Mouse (Mus musculus): Measurements from ENCODE around the gene Tgoln1. TPM values are rescaled to one million over a fixed set of nuclear protein-coding genes. Genes with fewer than 3 reads are reported as not detected.

Gene Tgoln1
- polyA plus RNA-seq, 1 experiment from 2014 or later, result 23.2 TPM

- TF ChIP-seq EP300 (IDR thresholded peaks at IDR 0.05; ENCODE audit: low read depth) (no peak), CTCF (IDR thresholded peaks at IDR 0.05; ENCODE audit: low read depth) (no peak)
- H3K27ac ChIP-seq (ENCODE audit: low read depth), result no peak overlapping the region
- no peaks in the 10 kb centered on the region for H3K27me3 ChIP-seq (ENCODE audit: insufficient read depth, low read length)
- H3K9ac ChIP-seq (replicated peaks), result no peak overlapping the region
- no peaks in the 10 kb centered on the region; the same call in 1 of the 2 replicates for H3K4me1 ChIP-seq (ENCODE audit: insufficient read depth)
- no peak overlapping the region for H3K4me3 ChIP-seq (ENCODE audit: low read depth, low read length)
- ATAC-seq (no peak), DNase-seq (no peak)
- 82% methylated on average over 6 of the region's 6 CpGs for WGBS (ENCODE audit: insufficient replicate concordance)
- 0 out of 2 replicates have a peak, but pooled peaks cover 4% of the 10 kb centered on the region for H3K36me3 ChIP-seq (replicated peaks; ENCODE audit: insufficient read depth, low read length)
- H3K4me2 ChIP-seq (ENCODE audit: low read depth, low read length), result no peak overlapping the region
- H3K9me3 ChIP-seq (ENCODE audit: low read length), result no peaks in the 10 kb centered on the region
Observed at GRCm38 (mm10) chr6:72562486-72562885, 54.3 kb downstream of the Tgoln1 start.

DNA sequence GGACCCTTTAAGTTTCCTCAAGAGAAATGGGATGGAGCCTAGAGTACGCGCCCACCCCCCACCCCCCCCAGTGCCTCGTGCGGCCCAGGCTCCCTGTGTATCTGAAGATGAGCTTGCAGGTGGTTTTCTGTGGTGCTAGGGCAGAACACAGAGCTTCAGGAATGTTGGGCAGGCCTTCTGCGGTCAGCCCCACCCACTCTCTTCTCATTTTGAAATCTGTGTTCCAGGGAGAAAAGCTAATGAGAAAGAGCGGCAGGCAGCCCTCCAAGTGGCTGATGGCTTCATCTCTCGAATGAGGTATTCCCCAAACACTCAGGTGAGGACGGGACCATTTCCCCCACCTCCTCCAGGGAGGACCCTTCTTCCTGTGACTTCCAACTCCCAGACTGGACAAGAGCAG lies 56.0 kb downstream of the Tgoln1 start:
- Histone ChIP-seq H3K4me3 (ENCODE audit: low read depth, low read length) (no peak overlapping the region), H3K4me2 (ENCODE audit: low read depth, low read length) (no peak overlapping the region), H3K36me3 (replicated peaks; ENCODE audit: insufficient read depth, low read length) (0 out of 2 replicates have a peak, but pooled peaks cover 4% of the 10 kb centered on the region), H3K9ac (replicated peaks) (no peak overlapping the region), H3K27ac (ENCODE audit: low read depth) (no peak overlapping the region), H3K4me1 (ENCODE audit: insufficient read depth) (no peaks in the 10 kb centered on the region; the same call in 1 of the 2 replicates), H3K9me3 (ENCODE audit: low read length) (no peaks in the 10 kb centered on the region), H3K27me3 (ENCODE audit: insufficient read depth, low read length) (no peaks in the 10 kb centered on the region)
- DNase-seq, result no peak
- ATAC-seq, result no peak
- WGBS (ENCODE audit: insufficient replicate concordance), result 87% methylated on average over 8 of the region's 8 CpGs
- TF ChIP-seq CTCF (IDR thresholded peaks at IDR 0.05; ENCODE audit: low read depth), result no peak
- TF ChIP-seq EP300 (IDR thresholded peaks at IDR 0.05; ENCODE audit: low read depth), result no peak

Other genes with a start within 250 kb of the Tgoln1 start
- 50.8 and 53.1 TPM in 2 replicates for gene Vamp5, start 236.5 kb downstream of the Tgoln1 start, polyA plus RNA-seq (2015; fragmentation: Nextera tagmentation; extraction: Ambion mirVana)
- gene Vamp8, start 226.3 kb downstream of the Tgoln1 start, polyA plus RNA-seq (2015; fragmentation: Nextera tagmentation; extraction: Ambion mirVana), result 263 and 277 TPM in 2 replicates
- 16.2 and 20.7 TPM in 2 replicates for gene Ggcx, start 202.7 kb downstream of the Tgoln1 start, polyA plus RNA-seq (2015; fragmentation: Nextera tagmentation; extraction: Ambion mirVana)
- 111 and 138 TPM in 2 replicates for gene Mat2a, start 177.4 kb downstream of the Tgoln1 start, polyA plus RNA-seq (2015; fragmentation: Nextera tagmentation; extraction: Ambion mirVana)
- not detected in 2 replicates for gene Sh2d6, start 95.3 kb downstream of the Tgoln1 start, polyA plus RNA-seq (2015; fragmentation: Nextera tagmentation; extraction: Ambion mirVana)
- gene Capg, start 72.6 kb downstream of the Tgoln1 start, polyA plus RNA-seq (2015; fragmentation: Nextera tagmentation; extraction: Ambion mirVana), result 20.0 and 22.8 TPM in 2 replicates
- gene Elmod3, start 18.6 kb downstream of the Tgoln1 start, polyA plus RNA-seq (2015; fragmentation: Nextera tagmentation; extraction: Ambion mirVana), result 4.0 and 5.2 TPM in 2 replicates
- 90.4 and 109 TPM in 2 replicates for gene Retsat, start 18.5 kb downstream of the Tgoln1 start, polyA plus RNA-seq (2015; fragmentation: Nextera tagmentation; extraction: Ambion mirVana)
- gene Tcf7l1, start 172.3 kb upstream of the Tgoln1 start, polyA plus RNA-seq (2015; fragmentation: Nextera tagmentation; extraction: Ambion mirVana), result 5.7 and 5.8 TPM in 2 replicates

Data from liver, postnatal 0 days (tissue).